Mouse (Mus musculus): ENCODE results near the gene Rps28.
"Not testable (repeated sequence)": the region's sequence is repeated elsewhere in the genome, so short reads cannot be mapped to it uniquely, and the experiment has no call there.

Gene Rps28

GRCm38 (mm10) chr17:33824084-33824996, at the start of gene Rps28, which contains the start of gene Ndufa7:
TSS of gene Rps28 (minus strand) at chr17:33824562.
TSS of gene Ndufa7 (plus strand) at chr17:33824572.
- peak; percentile 98 to 99 for DNase-seq

- not testable (repeated sequence) for DNase-seq
Observed at GRCm38 (mm10) chr17:33873537-33873936, 49.2 kb upstream of the Rps28 start, which contains the start of gene Gm7029. TSS of gene Gm7029 (plus strand) at chr17:33873837.

GRCm38 (mm10) chr17:33865330-33866030, 41.1 kb upstream of the Rps28 start:
- peak; percentile 14 to 21 for DNase-seq

- no peak for DNase-seq
Observed at GRCm38 (mm10) chr17:33857816-33858215, 33.5 kb upstream of the Rps28 start.

- no peak for DNase-seq
Observed at GRCm38 (mm10) chr17:33851331-33851730, 27.0 kb upstream of the Rps28 start.

- no peak for DNase-seq
Observed at GRCm38 (mm10) chr17:33848139-33848538, 23.8 kb upstream of the Rps28 start.

- no peak for DNase-seq
Observed at GRCm38 (mm10) chr17:33844196-33844595, 19.8 kb upstream of the Rps28 start.

GRCm38 (mm10) chr17:33842966-33843795, 18.8 kb upstream of the Rps28 start, which contains the start of gene Cd320:
TSS of gene Cd320 (plus strand) at chr17:33843091.
- peak; percentile 91 to 93 for DNase-seq

DNA sequence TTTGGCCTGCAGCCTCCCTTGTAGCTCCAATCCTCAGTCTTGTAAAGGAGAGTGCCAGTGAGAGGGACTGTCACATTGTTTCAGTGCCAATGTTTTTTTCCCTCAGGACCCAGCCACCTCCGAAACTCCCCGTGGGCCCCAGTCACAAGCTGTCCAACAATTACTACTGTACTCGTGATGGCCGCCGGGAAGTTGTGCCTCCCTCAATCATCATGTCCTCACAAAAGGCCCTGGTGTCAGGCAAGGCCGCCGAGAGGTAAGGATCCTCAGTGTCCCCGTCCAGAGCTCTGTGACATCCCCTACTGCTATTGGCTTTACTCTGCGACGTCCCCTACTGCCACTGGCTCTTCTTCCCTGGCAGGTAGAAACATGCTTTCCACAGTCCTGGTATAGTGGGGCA, 5.2 kb upstream of the Rps28 start:
- DNase-seq = no peak

DNA sequence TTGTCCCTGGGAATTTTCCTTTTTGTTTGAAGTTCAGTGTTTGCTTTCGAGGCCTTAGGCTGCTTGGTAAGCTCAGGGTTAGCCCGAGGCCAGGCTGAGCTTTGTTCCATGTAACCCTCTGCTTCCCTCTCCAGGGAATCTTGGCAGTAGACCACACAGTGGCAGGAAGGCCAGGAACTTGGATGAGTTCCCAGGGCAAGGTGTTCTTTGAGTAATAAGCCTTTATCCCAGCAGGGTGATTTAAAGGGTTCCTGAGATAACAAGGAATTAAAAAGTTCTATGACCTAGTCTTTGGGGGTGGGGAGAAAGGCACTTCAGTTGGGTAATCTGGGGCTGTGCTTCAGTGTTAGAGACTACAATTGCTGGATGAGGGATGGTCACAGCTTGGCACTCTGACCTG, 4.5 kb upstream of the Rps28 start:
- peak; percentile 54 to 71 for DNase-seq

DNA sequence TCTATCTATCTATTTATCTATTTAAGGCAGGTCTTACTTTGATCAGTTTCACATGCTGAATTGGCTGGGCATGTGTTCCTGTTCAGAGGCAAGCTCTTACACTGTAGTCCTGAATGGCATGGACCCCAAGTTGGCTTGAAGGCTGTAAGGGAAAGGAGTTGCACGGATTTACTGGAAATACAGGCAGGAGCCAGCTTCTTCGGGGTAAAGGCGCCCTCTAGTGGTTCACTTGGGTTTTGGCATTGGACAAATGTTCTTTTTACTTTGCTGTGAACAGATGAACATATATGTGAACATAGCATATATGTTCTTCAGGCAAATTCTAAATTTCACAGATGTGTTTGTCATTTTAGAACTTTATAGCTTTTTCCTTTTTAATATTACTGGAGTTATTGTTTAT, 2.5 kb upstream of the Rps28 start:
- peak; percentile 66 to 81 for DNase-seq

GRCm38 (mm10) chr17:33825462-33825861, 1.1 kb upstream of the Rps28 start:
- no peak for DNase-seq

- DNase-seq = not testable (repeated sequence)
Observed at GRCm38 (mm10) chr17:33824997-33825330, 602 bp upstream of the Rps28 start.

DNA sequence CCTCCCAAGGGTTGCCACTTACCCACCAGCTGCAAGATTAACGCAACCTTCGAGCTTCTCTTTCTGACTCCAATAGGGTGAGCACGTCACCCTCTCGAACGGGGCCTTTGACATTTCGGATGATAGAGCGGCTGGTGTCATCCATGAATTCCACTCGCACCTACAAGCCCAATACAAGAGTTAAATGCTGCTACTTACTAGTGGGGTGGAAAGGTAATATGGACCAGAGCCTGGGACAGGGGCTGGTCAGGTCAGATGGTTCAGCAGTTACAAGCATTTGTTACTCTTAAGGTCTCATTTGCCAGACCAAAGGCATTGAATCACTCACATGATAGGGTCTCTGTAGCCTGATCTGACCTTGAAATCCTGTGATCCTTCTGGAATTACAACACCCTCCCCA, 1.2 kb downstream of the Rps28 start:
- DNase-seq = not testable (repeated sequence)

DNA sequence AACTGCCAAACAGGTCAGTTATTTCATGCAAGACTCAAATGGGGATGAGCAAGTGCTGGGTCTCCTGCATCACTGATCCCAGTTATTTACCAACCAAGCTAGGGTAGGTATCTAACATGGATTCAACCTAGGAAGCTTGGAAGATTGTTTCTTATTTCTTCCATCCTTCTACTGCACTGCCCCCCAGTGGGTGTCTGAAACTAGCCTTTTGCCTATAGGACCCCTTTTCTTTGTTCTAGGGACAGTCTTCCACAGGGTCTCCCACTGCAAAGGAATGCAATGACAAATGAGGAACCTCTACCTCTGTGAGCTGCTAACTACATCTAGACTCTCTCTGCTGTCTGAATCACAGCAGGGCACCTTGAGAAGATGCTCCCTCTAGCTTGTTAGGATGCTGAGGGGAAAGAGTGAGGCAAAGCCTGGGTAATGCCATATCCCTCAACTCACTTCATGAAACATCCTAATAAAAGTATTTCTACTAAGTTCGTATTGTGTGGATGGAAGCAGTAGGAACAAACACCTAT, 1.9 kb downstream of the Rps28 start:
- DNase-seq = no peak

DNA sequence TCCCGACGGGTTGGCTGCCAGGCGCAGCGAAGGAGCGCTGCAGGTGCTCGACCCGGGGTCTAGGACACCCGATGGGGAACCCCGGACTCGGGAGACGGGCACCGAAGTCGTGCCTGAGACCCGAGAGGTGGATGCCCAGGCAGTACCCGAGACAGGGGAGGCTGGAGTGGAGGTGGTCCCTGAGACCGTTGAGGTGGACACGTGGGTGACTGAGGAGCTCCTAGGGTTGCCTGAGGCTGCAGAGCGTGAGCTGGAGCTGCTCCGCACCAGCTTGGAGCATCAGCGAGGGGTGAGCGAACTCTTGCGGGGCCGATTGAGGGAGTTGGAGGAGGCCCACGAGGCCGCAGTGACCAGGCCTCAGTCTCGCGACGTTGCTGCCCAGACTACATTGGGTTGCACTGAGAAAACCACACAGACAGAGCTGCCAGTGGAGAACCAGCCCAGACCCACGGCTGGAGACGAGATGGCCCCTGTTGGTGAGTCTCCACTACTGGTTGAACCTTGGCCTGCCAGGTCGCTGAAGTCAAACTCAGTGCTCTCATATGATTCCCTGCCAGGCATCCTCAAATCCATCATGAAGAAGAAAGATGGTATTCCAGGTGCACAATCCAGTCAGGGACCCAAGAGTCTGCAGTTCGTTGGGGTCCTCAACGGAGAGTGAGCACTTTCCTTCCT, 6.3 kb downstream of the Rps28 start:
- no peak for DNase-seq

GRCm38 (mm10) chr17:33817184-33817968, 7.0 kb downstream of the Rps28 start:
- DNase-seq = peak; percentile 86 to 94

DNA sequence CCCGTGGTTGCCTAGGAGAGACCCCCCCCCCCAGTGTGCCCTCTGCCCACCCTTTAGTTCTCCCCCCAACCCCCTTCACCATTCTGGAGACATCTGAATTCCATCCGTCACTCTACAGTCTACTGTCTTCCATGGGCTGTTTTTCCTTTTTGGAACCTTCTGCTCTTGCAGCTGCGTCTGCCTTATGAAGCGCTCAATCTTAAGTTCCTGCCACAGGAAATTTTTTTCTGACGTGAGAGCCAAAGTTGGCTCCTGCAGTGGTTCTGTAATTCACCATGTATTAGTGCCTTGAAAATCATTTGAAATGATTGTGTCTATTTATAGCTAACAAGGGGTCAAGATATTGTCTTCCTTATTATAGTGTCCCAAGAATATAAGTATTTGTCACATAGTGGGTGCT, 7.8 kb downstream of the Rps28 start:
- DNase-seq = no peak

- no peak for DNase-seq
Observed at GRCm38 (mm10) chr17:33815399-33815798, 9.0 kb downstream of the Rps28 start.

GRCm38 (mm10) chr17:33812990-33813389, 11.4 kb downstream of the Rps28 start:
- no peak for DNase-seq

DNA sequence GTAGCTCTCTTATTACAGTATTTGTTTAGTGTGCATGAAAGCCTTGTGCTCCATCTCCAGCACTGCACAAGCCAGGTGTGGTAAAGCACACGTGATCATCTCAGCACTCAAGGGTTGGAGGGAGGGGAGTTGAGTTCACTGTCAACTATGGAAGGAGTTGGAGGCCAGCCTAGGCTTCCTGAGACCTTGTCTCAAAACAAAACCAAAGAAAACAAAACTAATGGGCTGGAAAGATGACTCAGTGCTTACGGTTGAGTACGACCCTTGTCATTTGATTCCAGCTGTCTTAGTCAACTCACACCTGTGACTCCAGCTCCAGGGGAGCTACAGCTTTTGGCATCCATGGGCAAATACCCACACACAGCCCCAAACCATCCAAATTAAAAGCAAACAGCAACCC, 11.9 kb downstream of the Rps28 start:
- DNase-seq = no peak
